Mouse (Mus musculus) hindbrain, embryonic 13.5 days (tissue): Measurements from ENCODE around the gene Cdc14a. TPM values are rescaled to one million over a fixed set of nuclear protein-coding genes. Genes with fewer than 3 reads are reported as not detected.

Experiments
- ATAC-seq: fragments of 200-750 bp; cut with Nextera tagmentation; 2 replicates; pipeline ENCODE4 v1.8.0; 2017; ENCODE audit warnings: moderate TSS enrichment; ENCODE audit not compliant: low FRiP score
- H3K27ac ChIP-seq: fragments of 300-500 bp; sonication (generic); 2 replicates; pipeline ENCODE4 v1.5.1; 2015; ENCODE audit warnings: inconsistent platforms, mild to moderate bottlenecking, moderate library complexity
- H3K27me3 ChIP-seq: fragments of 300-500 bp; sonication (generic); 2 replicates; pipeline ENCODE4 v1.6.1; 2015; ENCODE audit warnings: mild to moderate bottlenecking, inconsistent platforms
- H3K36me3 ChIP-seq: fragments of 300-500 bp; sonication (generic); 2 replicates; pipeline ENCODE4 v1.6.1; 2015; ENCODE audit warnings: mild to moderate bottlenecking, inconsistent platforms
- H3K4me1 ChIP-seq: fragments of 300-500 bp; sonication (generic); replicated peaks from 2 replicates; pipeline ENCODE4 v1.6.1; 2015; ENCODE audit warnings: inconsistent platforms
- H3K4me2 ChIP-seq: fragments of 300-500 bp; sonication (generic); 2 replicates; pipeline ENCODE4 v1.6.1; 2015; ENCODE audit warnings: inconsistent platforms, mild to moderate bottlenecking, moderate library complexity
- H3K4me3 ChIP-seq: fragments of 300-500 bp; sonication (generic); 2 replicates; pipeline ENCODE4 v1.5.1; 2015; ENCODE audit warnings: mild to moderate bottlenecking, inconsistent platforms
- H3K9ac ChIP-seq: fragments of 300-500 bp; sonication (generic); 2 replicates; pipeline ENCODE4 v1.6.1; 2015; ENCODE audit warnings: mild to moderate bottlenecking, inconsistent platforms
- H3K9me3 ChIP-seq: fragments of 300-500 bp; sonication (generic); 2 replicates; pipeline ENCODE4 v1.6.1; 2016; ENCODE audit warnings: inconsistent platforms
- WGBS: fragments of 180-500 bp; shearing (Covaris S2); methylation state at CpG from one replicate; pipeline ENCODE4 v1.1.7; 2015; 5-methylcytosine and 5-hydroxymethylcytosine counted together
- polyA plus RNA-seq: library from polyadenylated mRNA; unstranded; fragments of >200 nt; fragmentation: Nextera tagmentation; extraction: Ambion mirVana; gene quantifications from 2 replicates; pipeline ENCODE4 v1.2.1, GENCODE M21; 2015

Gene Cdc14a
- polyA plus RNA-seq, 1 experiment from 2014 or later: 7.0 TPM

DNA sequence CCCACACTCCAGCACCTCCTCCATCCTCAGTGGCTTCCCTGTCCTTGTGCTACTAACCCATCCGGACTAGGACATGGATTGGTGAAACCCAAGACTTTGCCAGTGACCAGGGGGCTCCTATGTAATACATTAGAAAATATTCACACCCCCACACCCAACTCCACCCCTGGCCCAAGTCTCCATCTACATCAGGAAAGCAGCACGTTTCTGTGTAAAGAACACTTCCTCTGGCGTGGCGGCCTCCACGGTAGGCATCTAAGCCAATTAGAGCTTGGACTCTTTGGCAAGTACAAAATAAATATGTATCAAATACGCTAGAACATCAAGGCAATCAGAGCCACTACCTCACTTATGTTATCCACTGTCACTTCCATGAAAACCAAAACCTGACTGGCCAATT lies 90.1 kb downstream of the Cdc14a start:
- no peaks in the 10 kb centered on the region for H3K36me3 ChIP-seq
- no peaks in the 10 kb centered on the region for H3K9me3 ChIP-seq
- 88% methylated on average over 6 of the region's 6 CpGs for WGBS
- no peak for ATAC-seq
- no peak overlapping the region for H3K4me3 ChIP-seq
- no peak overlapping the region for H3K9ac ChIP-seq
- no peaks in the 10 kb centered on the region for H3K4me1 ChIP-seq
- H3K27ac ChIP-seq: no peak overlapping the region
- no peaks in the 10 kb centered on the region for H3K27me3 ChIP-seq
- H3K4me2 ChIP-seq: no peak overlapping the region

GRCm38 (mm10) chr3:116333229-116333628 lies 90.6 kb downstream of the Cdc14a start:
- H3K27ac ChIP-seq: no peak overlapping the region
- no peak for ATAC-seq
- 17% methylated on average over 7 of the region's 7 CpGs for WGBS
- no peaks in the 10 kb centered on the region for H3K27me3 ChIP-seq
- H3K4me3 ChIP-seq: no peak overlapping the region
- no peak overlapping the region for H3K9ac ChIP-seq
- no peaks in the 10 kb centered on the region for H3K36me3 ChIP-seq
- no peaks in the 10 kb centered on the region for H3K4me1 ChIP-seq
- no peaks in the 10 kb centered on the region for H3K9me3 ChIP-seq
- H3K4me2 ChIP-seq: no peak overlapping the region

GRCm38 (mm10) chr3:116331811-116332464 lies 91.9 kb downstream of the Cdc14a start:
- Histone ChIP-seq H3K4me2 (no peak overlapping the region), H3K36me3 (no peaks in the 10 kb centered on the region), H3K27ac (no peak overlapping the region), H3K4me3 (no peak overlapping the region), H3K9ac (no peak overlapping the region), H3K9me3 (no peaks in the 10 kb centered on the region), H3K4me1 (peaks cover 2% of the 10 kb centered on the region), H3K27me3 (no peaks in the 10 kb centered on the region)
- WGBS: 50% methylated on average over 8 of the region's 8 CpGs
- peak; percentile 77; the same call in 1 of the 2 replicates for ATAC-seq

DNA sequence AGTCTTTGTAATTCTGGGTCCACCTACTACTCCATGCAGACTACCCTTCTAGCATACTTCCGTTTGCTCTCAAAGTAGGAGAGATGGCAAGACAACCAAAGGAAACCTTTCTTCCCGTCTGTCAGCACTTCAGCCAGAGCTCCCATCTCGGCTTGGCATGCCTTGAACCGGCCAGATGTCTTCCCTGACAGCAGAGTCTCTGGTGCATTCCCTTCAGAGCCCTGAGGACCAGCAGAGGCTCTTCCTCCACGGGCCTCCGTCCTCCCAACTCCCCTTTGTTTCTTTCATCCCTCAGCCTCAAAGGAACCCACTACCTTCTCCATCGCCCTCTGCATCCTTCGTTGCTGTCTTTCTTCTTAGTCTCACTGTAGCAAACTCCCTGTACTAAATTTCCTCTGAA lies 93.9 kb downstream of the Cdc14a start:
- Histone ChIP-seq H3K4me2 (no peak overlapping the region), H3K4me1 (peaks cover 13% of the 10 kb centered on the region), H3K36me3 (no peaks in the 10 kb centered on the region), H3K4me3 (no peak overlapping the region), H3K27ac (no peak overlapping the region), H3K27me3 (no peaks in the 10 kb centered on the region), H3K9me3 (no peaks in the 10 kb centered on the region), H3K9ac (0 out of 2 replicates have a peak overlapping the region, but pooled peaks have one; percentile 20)
- WGBS: 76% methylated on average over 8 of the region's 8 CpGs
- no peak for ATAC-seq

- H3K4me2 ChIP-seq: no peak overlapping the region
- no peaks in the 10 kb centered on the region for H3K36me3 ChIP-seq
- no peak overlapping the region for H3K4me3 ChIP-seq
- peaks cover 21% of the 10 kb centered on the region for H3K4me1 ChIP-seq
- no peak for ATAC-seq
- H3K27ac ChIP-seq: no peak overlapping the region
- H3K27me3 ChIP-seq: no peaks in the 10 kb centered on the region
- WGBS: 77% methylated on average over 18 of the region's 18 CpGs
- no peaks in the 10 kb centered on the region for H3K9me3 ChIP-seq
- H3K9ac ChIP-seq: no peak overlapping the region
Observed at GRCm38 (mm10) chr3:116329023-116329762, 94.6 kb downstream of the Cdc14a start.

DNA sequence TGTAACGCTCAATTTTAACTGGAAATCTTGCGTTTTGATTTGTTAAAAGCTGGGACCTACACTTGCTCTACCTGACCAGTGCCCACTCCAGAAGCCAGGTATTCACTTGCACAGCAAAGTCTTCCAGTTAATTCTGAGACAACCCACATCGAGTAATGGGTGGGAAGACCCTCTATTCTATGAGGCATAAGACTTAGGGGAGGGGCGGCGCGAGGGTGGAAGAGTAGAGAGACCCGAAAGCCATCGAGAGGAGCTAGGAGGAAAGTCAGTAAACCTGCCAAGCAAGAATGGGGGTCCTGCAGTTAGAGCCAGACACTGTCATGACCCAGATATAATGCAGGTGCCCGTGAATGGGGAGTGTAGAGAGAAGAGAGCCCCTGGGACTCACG lies 96.2 kb downstream of the Cdc14a start:
- H3K36me3 ChIP-seq: no peaks in the 10 kb centered on the region
- H3K4me3 ChIP-seq: no peak overlapping the region
- peaks cover 23% of the 10 kb centered on the region for H3K4me1 ChIP-seq
- peak; percentile 2; the same call in 1 of the 2 replicates for ATAC-seq
- H3K27me3 ChIP-seq: no peaks in the 10 kb centered on the region
- no peaks in the 10 kb centered on the region for H3K9me3 ChIP-seq
- 52% methylated on average over 10 of the region's 10 CpGs for WGBS
- H3K4me2 ChIP-seq: peak overlapping the region; percentile 61
- no peak overlapping the region; the same call in 1 of the 2 replicates for H3K9ac ChIP-seq
- H3K27ac ChIP-seq: no peak overlapping the region

- Histone ChIP-seq H3K27ac (no peak overlapping the region), H3K4me1 (peaks cover 23% of the 10 kb centered on the region), H3K4me3 (peak overlapping the region; percentile 29), H3K27me3 (no peaks in the 10 kb centered on the region), H3K9ac (peak overlapping the region; percentile 62), H3K4me2 (peak overlapping the region; percentile 61), H3K36me3 (no peaks in the 10 kb centered on the region), H3K9me3 (no peaks in the 10 kb centered on the region)
- WGBS: 5% methylated on average over 23 of the region's 23 CpGs
- peak; percentile 78 for ATAC-seq
Observed at GRCm38 (mm10) chr3:116327001-116327615, 96.7 kb downstream of the Cdc14a start.

- no peaks in the 10 kb centered on the region for H3K36me3 ChIP-seq
- H3K4me2 ChIP-seq: no peak overlapping the region
- no peaks in the 10 kb centered on the region for H3K9me3 ChIP-seq
- WGBS: 80% methylated on average over 2 of the region's 2 CpGs
- no peak for ATAC-seq
- no peaks in the 10 kb centered on the region for H3K27me3 ChIP-seq
- H3K9ac ChIP-seq: no peak overlapping the region
- H3K4me1 ChIP-seq: peaks cover 23% of the 10 kb centered on the region
- no peak overlapping the region for H3K27ac ChIP-seq
- H3K4me3 ChIP-seq: no peak overlapping the region
Observed at GRCm38 (mm10) chr3:116325501-116325900, 98.3 kb downstream of the Cdc14a start.

- no peak overlapping the region for H3K4me2 ChIP-seq
- no peak overlapping the region for H3K27ac ChIP-seq
- no peaks in the 10 kb centered on the region for H3K27me3 ChIP-seq
- no peaks in the 10 kb centered on the region for H3K9me3 ChIP-seq
- H3K36me3 ChIP-seq: no peaks in the 10 kb centered on the region
- ATAC-seq: no peak
- H3K4me3 ChIP-seq: no peak overlapping the region
- H3K4me1 ChIP-seq: peaks cover 7% of the 10 kb centered on the region
- no peak overlapping the region for H3K9ac ChIP-seq
- WGBS: 95% methylated on average over 5 of the region's 5 CpGs
Observed at GRCm38 (mm10) chr3:116319696-116320095, 104.1 kb downstream of the Cdc14a start.

GRCm38 (mm10) chr3:116311838-116312237 lies 112.0 kb downstream of the Cdc14a start:
- no peak for ATAC-seq
- 87% methylated on average over 4 of the region's 4 CpGs for WGBS
- peaks cover 8% of the 10 kb centered on the region for H3K36me3 ChIP-seq
- no peak overlapping the region for H3K4me2 ChIP-seq
- no peak overlapping the region for H3K4me3 ChIP-seq
- no peaks in the 10 kb centered on the region for H3K4me1 ChIP-seq
- H3K27ac ChIP-seq: no peak overlapping the region
- no peak overlapping the region for H3K9ac ChIP-seq
- no peaks in the 10 kb centered on the region for H3K9me3 ChIP-seq
- H3K27me3 ChIP-seq: no peaks in the 10 kb centered on the region

DNA sequence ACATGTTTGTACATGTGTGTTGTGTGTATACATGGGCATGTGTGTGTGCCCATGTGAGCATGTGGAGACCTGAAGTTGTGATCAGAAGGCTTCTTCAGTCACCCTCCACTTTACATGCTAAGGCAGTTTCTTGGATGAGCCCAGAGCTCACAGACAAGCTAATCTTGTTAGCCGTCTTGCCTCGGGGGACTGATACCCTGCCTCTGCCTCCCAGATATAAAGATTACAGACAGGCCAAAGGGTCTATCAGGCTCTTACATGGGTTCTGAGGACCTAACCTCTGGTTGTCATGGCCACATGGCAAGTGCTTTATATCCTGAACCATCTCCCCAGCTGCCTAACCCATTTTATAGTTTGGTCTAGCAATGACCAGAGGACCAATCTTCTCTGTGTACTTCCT lies 112.7 kb downstream of the Cdc14a start:
- Histone ChIP-seq H3K4me2 (no peak overlapping the region), H3K9me3 (no peaks in the 10 kb centered on the region), H3K9ac (no peak overlapping the region), H3K27me3 (no peaks in the 10 kb centered on the region), H3K4me1 (no peaks in the 10 kb centered on the region), H3K4me3 (no peak overlapping the region), H3K27ac (no peak overlapping the region), H3K36me3 (peaks cover 8% of the 10 kb centered on the region)
- 98% methylated on average over 2 of the region's 2 CpGs for WGBS
- no peak for ATAC-seq

GRCm38 (mm10) chr3:116310672-116311071 lies 113.2 kb downstream of the Cdc14a start:
- H3K9ac ChIP-seq: no peak overlapping the region
- no peak overlapping the region for H3K4me2 ChIP-seq
- H3K27ac ChIP-seq: no peak overlapping the region
- H3K36me3 ChIP-seq: peaks cover 8% of the 10 kb centered on the region
- no peaks in the 10 kb centered on the region for H3K4me1 ChIP-seq
- H3K4me3 ChIP-seq: no peak overlapping the region
- no peaks in the 10 kb centered on the region for H3K9me3 ChIP-seq
- H3K27me3 ChIP-seq: no peaks in the 10 kb centered on the region
- 98% methylated on average over 4 of the region's 4 CpGs for WGBS
- ATAC-seq: no peak
